Mouse (Mus musculus) limb, embryonic 12.5 days (tissue): ENCODE data around the gene Fcer1g. TPM values are rescaled to one million over a fixed set of nuclear protein-coding genes. Genes with fewer than 3 reads are reported as not detected.

Source experiments
- ATAC-seq: fragments of 200-750 bp; cut with Nextera tagmentation; 2 replicates; pipeline ENCODE4 v1.8.0; 2017; ENCODE audit warnings: low read depth, moderate TSS enrichment; ENCODE audit not compliant: insufficient number of reproducible peaks, insufficient read depth, low FRiP score, low TSS enrichment
- H3K27ac ChIP-seq: fragments of 300-500 bp; sonication (generic); 2 replicates; pipeline ENCODE4 v1.5.1; 2016; ENCODE audit warnings: mild to moderate bottlenecking, moderate library complexity
- H3K27me3 ChIP-seq: fragments of 300-500 bp; sonication (generic); 2 replicates; pipeline ENCODE4 v1.6.1; 2016; ENCODE audit warnings: mild to moderate bottlenecking, moderate library complexity
- H3K36me3 ChIP-seq: fragments of 300-500 bp; sonication (generic); 2 replicates; pipeline ENCODE4 v1.6.1; 2016; ENCODE audit warnings: mild to moderate bottlenecking, moderate library complexity
- H3K4me1 ChIP-seq: fragments of 300-500 bp; sonication (generic); replicated peaks from 2 replicates; pipeline ENCODE4 v1.6.1; 2016
- H3K4me2 ChIP-seq: fragments of 300-500 bp; sonication (generic); 2 replicates; pipeline ENCODE4 v1.6.1; 2016; ENCODE audit warnings: mild to moderate bottlenecking, moderate library complexity
- H3K4me3 ChIP-seq: fragments of 300-500 bp; sonication (generic); replicated peaks from 2 replicates; pipeline ENCODE4 v1.5.1; 2016; ENCODE audit warnings: mild to moderate bottlenecking
- H3K9ac ChIP-seq: fragments of 300-500 bp; sonication (generic); replicated peaks from 2 replicates; pipeline ENCODE4 v1.6.1; 2016; ENCODE audit warnings: mild to moderate bottlenecking, moderate library complexity
- H3K9me3 ChIP-seq: fragments of 300-500 bp; sonication (generic); 2 replicates; pipeline ENCODE4 v1.6.1; 2016; ENCODE audit warnings: mild to moderate bottlenecking, moderate library complexity
- whole genome bisulfite sequencing: fragments of 180-500 bp; shearing (Covaris S2); methylation state at CpG from one replicate; pipeline ENCODE4 v1.1.7; 2016; 5-methylcytosine and 5-hydroxymethylcytosine counted together
- polyA plus RNA-seq: library from polyadenylated mRNA; unstranded; fragments of >200 nt; fragmentation: Nextera tagmentation; extraction: Ambion mirVana; gene quantifications from 2 replicates; pipeline ENCODE4 v1.2.1, GENCODE M21; 2016

The Fcer1g gene
- polyA plus RNA-seq, 1 experiment from 2014 or later = 15.9 TPM

GRCm38 (mm10) chr1:171276110-171276748 lies 42.1 kb upstream of the Fcer1g start:
- Histone ChIP-seq H3K9ac (no peak overlapping the region), H3K27me3 (no peaks in the 10 kb centered on the region), H3K4me2 (no peak overlapping the region), H3K36me3 (peaks cover 76% of the 10 kb centered on the region), H3K9me3 (no peaks in the 10 kb centered on the region), H3K4me1 (peaks cover 12% of the 10 kb centered on the region), H3K27ac (no peak overlapping the region), H3K4me3 (no peak overlapping the region)
- 90% methylated on average over 14 of the region's 14 CpGs for WGBS
- no peak for ATAC-seq

GRCm38 (mm10) chr1:171275144-171275734 lies 41.1 kb upstream of the Fcer1g start:
- Histone ChIP-seq H3K9me3 (no peaks in the 10 kb centered on the region), H3K4me1 (peaks cover 17% of the 10 kb centered on the region), H3K4me2 (no peak overlapping the region), H3K4me3 (no peak overlapping the region), H3K27ac (no peak overlapping the region), H3K27me3 (no peaks in the 10 kb centered on the region), H3K36me3 (peaks cover 76% of the 10 kb centered on the region), H3K9ac (no peak overlapping the region)
- WGBS = 94% methylated on average over 11 of the region's 11 CpGs
- ATAC-seq = no peak

GRCm38 (mm10) chr1:171274171-171274570 lies 40.0 kb upstream of the Fcer1g start:
- 92% methylated on average over 12 of the region's 12 CpGs for WGBS
- Histone ChIP-seq H3K27me3 (no peaks in the 10 kb centered on the region), H3K9me3 (no peaks in the 10 kb centered on the region), H3K36me3 (peaks cover 76% of the 10 kb centered on the region), H3K27ac (no peak overlapping the region), H3K9ac (no peak overlapping the region), H3K4me1 (peaks cover 7% of the 10 kb centered on the region), H3K4me3 (no peak overlapping the region), H3K4me2 (no peak overlapping the region)
- no peak for ATAC-seq

- H3K27ac ChIP-seq = no peak overlapping the region
- H3K9ac ChIP-seq = no peak overlapping the region
- H3K9me3 ChIP-seq = no peaks in the 10 kb centered on the region
- H3K4me1 ChIP-seq = peaks cover 7% of the 10 kb centered on the region
- H3K4me3 ChIP-seq = no peak overlapping the region; the same call in 1 of the 2 replicates
- H3K36me3 ChIP-seq = peaks cover 55% of the 10 kb centered on the region
- peak overlapping the region; percentile 95; the same call in 1 of the 2 replicates for H3K4me2 ChIP-seq
- 92% methylated on average over 3 of the region's 3 CpGs for WGBS
- H3K27me3 ChIP-seq = no peaks in the 10 kb centered on the region; the same call in 1 of the 2 replicates
- ATAC-seq = no peak
These were observed 37.9 kb upstream of the Fcer1g start for GRCm38 (mm10) chr1:171272086-171272485.

- ATAC-seq = no peak
- 72% methylated on average over 10 of the region's 10 CpGs for WGBS
- Histone ChIP-seq H3K4me3 (no peak overlapping the region; the same call in 1 of the 2 replicates), H3K36me3 (peaks cover 51% of the 10 kb centered on the region), H3K4me2 (peak overlapping the region; percentile 95; the same call in 1 of the 2 replicates), H3K9ac (no peak overlapping the region), H3K27ac (no peak overlapping the region), H3K27me3 (no peaks in the 10 kb centered on the region; the same call in 1 of the 2 replicates), H3K9me3 (no peaks in the 10 kb centered on the region), H3K4me1 (peaks cover 7% of the 10 kb centered on the region)
These were observed 37.5 kb upstream of the Fcer1g start for GRCm38 (mm10) chr1:171271622-171272021.

- Histone ChIP-seq H3K4me1 (peaks cover 7% of the 10 kb centered on the region), H3K9ac (peak overlapping the region; percentile 73), H3K36me3 (peaks cover 47% of the 10 kb centered on the region), H3K9me3 (no peaks in the 10 kb centered on the region), H3K27ac (peak overlapping the region; percentile 53; the same call in 1 of the 2 replicates), H3K27me3 (no peaks in the 10 kb centered on the region; the same call in 1 of the 2 replicates), H3K4me2 (peak overlapping the region; percentile 95), H3K4me3 (peak overlapping the region; percentile 77)
- WGBS = 51% methylated on average over 9 of the region's 9 CpGs
- ATAC-seq = no peak
These were observed 37.0 kb upstream of the Fcer1g start for GRCm38 (mm10) chr1:171271196-171271595.

GRCm38 (mm10) chr1:171270573-171270900 lies 36.4 kb upstream of the Fcer1g start:
- Histone ChIP-seq H3K27me3 (no peaks in the 10 kb centered on the region; the same call in 1 of the 2 replicates), H3K4me2 (peak overlapping the region; percentile 95), H3K9ac (peak overlapping the region; percentile 73), H3K9me3 (no peaks in the 10 kb centered on the region), H3K4me1 (peaks cover 7% of the 10 kb centered on the region), H3K4me3 (peak overlapping the region; percentile 77), H3K27ac (peak overlapping the region; percentile 53; the same call in 1 of the 2 replicates), H3K36me3 (peaks cover 40% of the 10 kb centered on the region)
- ATAC-seq = peak; percentile 82
- under 1% methylated on average over 19 of the region's 19 CpGs for WGBS

GRCm38 (mm10) chr1:171269848-171270572 lies 35.8 kb upstream of the Fcer1g start, which contains the start of gene B4galt3:
TSS of gene B4galt3 (plus strand) at chr1:171270328.
- peak within 1 kb of the TSS; percentile 95 for H3K4me2 ChIP-seq
- ATAC-seq = peak; percentile 93
- H3K36me3 ChIP-seq = peaks cover 35% of the 10 kb centered on the region
- peaks cover 7% of the 10 kb centered on the region for H3K4me1 ChIP-seq
- H3K27me3 ChIP-seq = no peaks in the 10 kb centered on the region; the same call in 1 of the 2 replicates
- peak within 1 kb of the TSS; percentile 73 for H3K9ac ChIP-seq
- WGBS = 3% methylated on average over 36 of the region's 36 CpGs
- H3K4me3 ChIP-seq = peak within 1 kb of the TSS; percentile 77
- H3K9me3 ChIP-seq = no peaks in the 10 kb centered on the region
- H3K27ac ChIP-seq = peak within 1 kb of the TSS; percentile 53; the same call in 1 of the 2 replicates

GRCm38 (mm10) chr1:171268341-171268740 lies 34.2 kb upstream of the Fcer1g start:
- WGBS = 55% methylated on average over 1 of the region's 1 CpGs
- ATAC-seq = no peak
- H3K4me1 ChIP-seq = peaks cover 10% of the 10 kb centered on the region
- no peak overlapping the region for H3K9ac ChIP-seq
- H3K4me2 ChIP-seq = no peak overlapping the region
- H3K27ac ChIP-seq = no peak overlapping the region
- H3K27me3 ChIP-seq = no peaks in the 10 kb centered on the region; the same call in 1 of the 2 replicates
- H3K9me3 ChIP-seq = no peaks in the 10 kb centered on the region
- H3K4me3 ChIP-seq = no peak overlapping the region
- H3K36me3 ChIP-seq = peaks cover 18% of the 10 kb centered on the region

GRCm38 (mm10) chr1:171265971-171266744 lies 32.0 kb upstream of the Fcer1g start:
- WGBS = 65% methylated on average over 4 of the region's 4 CpGs
- no peaks in the 10 kb centered on the region for H3K36me3 ChIP-seq
- no peak overlapping the region for H3K27ac ChIP-seq
- no peaks in the 10 kb centered on the region for H3K9me3 ChIP-seq
- no peak overlapping the region for H3K9ac ChIP-seq
- H3K4me2 ChIP-seq = no peak overlapping the region
- ATAC-seq = no peak
- peaks cover 17% of the 10 kb centered on the region for H3K4me1 ChIP-seq
- no peaks in the 10 kb centered on the region; the same call in 1 of the 2 replicates for H3K27me3 ChIP-seq
- H3K4me3 ChIP-seq = no peak overlapping the region
